Mouse (Mus musculus) MEL (cell line): ENCODE data around the gene Vmn1r195.
"Not testable (repeated sequence)": the region's sequence is repeated elsewhere in the genome, so short reads cannot be mapped to it uniquely, and the experiment has no call there.

Source experiments
- CHD1 ChIP-seq: IDR thresholded peaks from 2 replicates; pipeline ENCODE4 v1.6.1; 2012; ENCODE audit warnings: low read depth, mild to moderate bottlenecking, inconsistent platforms, low read length, improper control_type of control experiment
- CHD2 ChIP-seq: IDR thresholded peaks from 2 replicates; pipeline ENCODE4 v1.6.1; 2011; ENCODE audit warnings: low read length, improper control_type of control experiment
- CTCF ChIP-seq, 3 experiments: IDR thresholded peaks in 2 of 3; conservative IDR thresholded peaks in 1 of 3; 2 replicates each; pipeline ENCODE4 v1.5.1; 2011 to 2012; ENCODE audit warnings: low read length in 3 of 3, low read depth in 2 of 3, mild to moderate bottlenecking in 2 of 3, improper control_type of control experiment in 1 of 3, inconsistent platforms in 1 of 3, mixed read lengths in 1 of 3, moderate library complexity in 1 of 3; ENCODE audit not compliant: control insufficient read depth in 1 of 3, insufficient read depth in 1 of 3, poor library complexity in 1 of 3, severe bottlenecking in 1 of 3
- E2F4 ChIP-seq: IDR thresholded peaks from 2 replicates; pipeline ENCODE4 v1.6.1; 2011; ENCODE audit warnings: low read depth, low read length, improper control_type of control experiment, borderline replicate concordance
- MYC ChIP-seq: IDR thresholded peaks from 2 replicates; pipeline ENCODE4 v1.6.1; 2011; ENCODE audit warnings: low read depth, mild to moderate bottlenecking, low read length, improper control_type of control experiment, moderate library complexity
- POLR2A ChIP-seq, 2 experiments: IDR thresholded peaks; 2 replicates each; pipeline ENCODE4 v1.6.1; 2011 to 2012; ENCODE audit warnings: low read length in 2 of 2, mild to moderate bottlenecking in 2 of 2, control low read depth in 1 of 2, improper control_type of control experiment in 1 of 2, low read depth in 1 of 2, moderate library complexity in 1 of 2; ENCODE audit not compliant: control insufficient read depth in 1 of 2, insufficient read depth in 1 of 2, poor library complexity in 1 of 2
- SMC3 ChIP-seq: IDR thresholded peaks from 2 replicates; pipeline ENCODE4 v1.6.1; 2011; ENCODE audit warnings: low read depth, low read length, improper control_type of control experiment
- TCF12 ChIP-seq: IDR thresholded peaks from 2 replicates; pipeline ENCODE4 v1.6.1; 2014; ENCODE audit warnings: low read depth, mild to moderate bottlenecking, inconsistent platforms, low read length, improper control_type of control experiment, moderate library complexity
- USF1 ChIP-seq: IDR thresholded peaks from 2 replicates; pipeline ENCODE4 v1.6.1; 2014; ENCODE audit warnings: low read depth, mild to moderate bottlenecking, inconsistent platforms, low read length, improper control_type of control experiment, moderate library complexity
- ZMIZ1 ChIP-seq: IDR thresholded peaks from 2 replicates; pipeline ENCODE4 v1.6.1; 2012; ENCODE audit warnings: low read depth, mild to moderate bottlenecking, inconsistent platforms, low read length, improper control_type of control experiment, moderate library complexity

DNA sequence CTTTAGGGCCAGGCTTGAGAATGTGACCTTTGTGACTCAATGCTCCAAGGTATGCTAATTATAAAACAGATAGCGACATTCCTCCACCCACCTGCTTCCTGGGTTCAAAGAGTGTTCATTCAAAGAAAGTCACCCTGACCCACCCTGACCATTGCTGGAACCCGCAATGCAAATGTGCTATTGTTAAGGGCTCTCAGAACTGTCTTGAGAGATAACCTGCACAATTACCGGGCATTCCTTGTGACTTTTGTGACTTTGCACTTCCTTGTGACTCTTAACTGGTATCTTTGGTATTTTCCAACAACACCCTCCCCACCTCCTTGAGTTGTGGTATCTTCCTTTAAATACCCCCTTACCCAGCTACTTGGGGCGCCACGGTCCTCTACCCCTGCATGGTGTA lies 37.8 kb downstream of the Vmn1r195 start:
- not testable (repeated sequence) for TF ChIP-seq CTCF (IDR thresholded peaks at IDR 0.05 in 2 of 3, conservative IDR thresholded peaks at IDR 0.05 in 1 of 3; ENCODE audit: control insufficient read depth in 1 of 3, insufficient read depth in 1 of 3, low read depth in 2 of 3, low read length in 3 of 3, poor library complexity in 1 of 3, severe bottlenecking in 1 of 3); POLR2A (IDR thresholded peaks at IDR 0.05; ENCODE audit: control insufficient read depth in 1 of 2, insufficient read depth in 1 of 2, low read depth in 1 of 2, low read length in 2 of 2, poor library complexity in 1 of 2); SMC3; MYC; ZMIZ1; TCF12; USF1; CHD1; CHD2; E2F4
